Mouse (Mus musculus): ENCODE data around the gene Znrd1. TPM values are rescaled to one million over a fixed set of nuclear protein-coding genes. Genes with fewer than 3 reads are reported as not detected.

The Znrd1 gene
- polyA plus RNA-seq, 1 experiment from 2014 or later, result 97.9 TPM

DNA sequence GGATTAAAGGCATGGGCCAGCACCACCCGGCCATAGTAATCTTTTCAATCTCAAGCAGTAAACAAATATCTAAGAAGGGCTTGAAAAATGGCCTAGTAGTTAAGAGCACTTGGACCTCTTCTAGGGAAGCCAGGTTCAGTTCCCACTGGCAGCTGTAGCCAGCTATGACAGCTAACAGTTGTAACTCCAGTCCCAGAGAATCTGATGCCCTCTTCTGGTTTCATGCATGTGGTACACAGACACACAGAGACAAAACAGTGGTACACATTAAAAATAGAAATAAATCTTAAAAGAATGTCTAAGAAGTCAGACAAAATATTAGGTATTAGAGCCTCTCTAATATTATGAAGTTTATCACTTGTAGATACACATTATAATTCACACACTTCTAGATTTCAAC is 2.8 kb upstream of the Znrd1 start:
- ATAC-seq (ENCODE audit: insufficient number of reproducible peaks, low FRiP score, low TSS enrichment, low read depth), result no peak
- Histone ChIP-seq H3K4me1 (peaks cover 14% of the 10 kb centered on the region), H3K36me3 (peaks cover 6% of the 10 kb centered on the region), H3K4me2 (no peak overlapping the region), H3K27ac (no peak overlapping the region), H3K4me3 (no peak overlapping the region), H3K27me3 (no peaks in the 10 kb centered on the region), H3K9ac (no peak overlapping the region), H3K9me3 (no peaks in the 10 kb centered on the region)
- 65% methylated on average over 1 of the region's 1 CpGs for WGBS

DNA sequence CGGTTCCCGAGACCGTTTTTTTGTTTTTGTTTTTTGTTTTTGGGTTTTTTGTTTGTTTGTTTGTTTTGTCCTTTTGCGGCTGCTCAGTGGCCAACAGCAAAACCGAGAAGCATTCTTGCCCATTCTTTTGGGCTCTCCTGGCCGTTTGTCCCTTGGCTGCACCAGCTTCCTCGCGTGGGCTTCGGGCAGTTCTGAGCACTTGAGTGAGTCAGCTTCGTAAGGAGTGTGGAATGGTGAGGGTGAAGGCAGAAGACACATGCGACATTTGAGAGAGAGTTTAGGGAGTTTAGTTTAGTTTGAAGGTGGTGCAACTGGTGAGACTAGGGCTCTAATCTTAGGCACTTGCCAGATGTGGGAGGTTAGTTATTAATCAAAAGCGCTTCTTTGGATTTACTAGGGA is 525 bp upstream of the Znrd1 start:
- peak overlapping the region; percentile 78 for H3K27ac ChIP-seq
- 7% methylated on average over 12 of the region's 12 CpGs for WGBS
- peaks cover 20% of the 10 kb centered on the region for H3K36me3 ChIP-seq
- peak overlapping the region; percentile 73 for H3K9ac ChIP-seq
- no peaks in the 10 kb centered on the region for H3K9me3 ChIP-seq
- H3K4me3 ChIP-seq, result peak overlapping the region; percentile 67
- H3K4me1 ChIP-seq, result peaks cover 14% of the 10 kb centered on the region
- no peak for ATAC-seq (ENCODE audit: insufficient number of reproducible peaks, low FRiP score, low TSS enrichment, low read depth)
- peak overlapping the region; percentile 72 for H3K4me2 ChIP-seq
- no peaks in the 10 kb centered on the region for H3K27me3 ChIP-seq

DNA sequence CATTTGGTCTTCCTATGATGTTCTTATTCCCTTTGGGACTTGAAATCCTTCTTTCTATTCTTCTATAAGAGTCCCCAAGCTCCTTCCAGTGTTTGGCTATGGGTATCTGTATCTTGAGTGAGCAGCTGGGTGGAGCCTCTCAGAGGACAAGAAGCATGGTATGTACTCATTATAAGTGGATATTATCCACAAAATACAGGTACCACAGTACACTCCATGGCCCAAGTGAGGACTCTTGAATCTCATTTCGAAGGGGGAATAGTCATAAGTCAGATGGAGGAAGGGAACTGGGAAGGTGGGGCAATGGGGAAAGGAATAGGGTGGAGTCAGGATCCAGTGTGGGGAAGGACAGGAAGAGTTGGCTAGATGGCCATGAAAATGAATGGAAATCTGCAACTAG is 5.3 kb downstream of the Znrd1 start:
- Histone ChIP-seq H3K9ac (no peak overlapping the region), H3K27ac (no peak overlapping the region), H3K4me1 (peaks cover 14% of the 10 kb centered on the region), H3K9me3 (no peaks in the 10 kb centered on the region), H3K27me3 (no peaks in the 10 kb centered on the region), H3K4me2 (no peak overlapping the region), H3K36me3 (peaks cover 37% of the 10 kb centered on the region), H3K4me3 (no peak overlapping the region)
- ATAC-seq (ENCODE audit: insufficient number of reproducible peaks, low FRiP score, low TSS enrichment, low read depth), result no peak
- 82% methylated on average over 1 of the region's 1 CpGs for whole genome bisulfite sequencing

DNA sequence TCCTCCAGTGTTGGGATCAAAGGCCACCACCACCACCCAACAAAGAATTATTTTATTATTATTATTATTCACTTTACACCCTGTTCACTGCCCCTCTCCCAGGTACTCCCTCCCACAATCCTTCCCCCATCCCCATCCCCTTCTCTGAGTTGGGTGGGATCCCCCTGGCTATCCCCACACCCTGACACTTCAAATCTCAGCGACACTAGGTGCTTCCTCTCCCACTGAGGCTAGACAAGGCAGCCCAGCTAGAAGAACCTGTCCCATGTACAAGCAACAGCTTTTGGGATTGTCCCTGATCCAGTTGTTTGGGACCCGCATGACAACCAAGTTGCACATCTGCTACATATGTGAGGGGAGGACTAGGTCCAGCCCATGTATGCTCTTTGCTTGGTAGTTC is 5.7 kb downstream of the Znrd1 start:
- Histone ChIP-seq H3K36me3 (peaks cover 37% of the 10 kb centered on the region), H3K9me3 (no peaks in the 10 kb centered on the region), H3K27me3 (no peaks in the 10 kb centered on the region), H3K4me2 (no peak overlapping the region), H3K4me1 (peaks cover 13% of the 10 kb centered on the region), H3K9ac (no peak overlapping the region), H3K27ac (no peak overlapping the region), H3K4me3 (no peak overlapping the region)
- no peak for ATAC-seq (ENCODE audit: insufficient number of reproducible peaks, low FRiP score, low TSS enrichment, low read depth)
- WGBS, result 82% methylated on average over 2 of the region's 2 CpGs

DNA sequence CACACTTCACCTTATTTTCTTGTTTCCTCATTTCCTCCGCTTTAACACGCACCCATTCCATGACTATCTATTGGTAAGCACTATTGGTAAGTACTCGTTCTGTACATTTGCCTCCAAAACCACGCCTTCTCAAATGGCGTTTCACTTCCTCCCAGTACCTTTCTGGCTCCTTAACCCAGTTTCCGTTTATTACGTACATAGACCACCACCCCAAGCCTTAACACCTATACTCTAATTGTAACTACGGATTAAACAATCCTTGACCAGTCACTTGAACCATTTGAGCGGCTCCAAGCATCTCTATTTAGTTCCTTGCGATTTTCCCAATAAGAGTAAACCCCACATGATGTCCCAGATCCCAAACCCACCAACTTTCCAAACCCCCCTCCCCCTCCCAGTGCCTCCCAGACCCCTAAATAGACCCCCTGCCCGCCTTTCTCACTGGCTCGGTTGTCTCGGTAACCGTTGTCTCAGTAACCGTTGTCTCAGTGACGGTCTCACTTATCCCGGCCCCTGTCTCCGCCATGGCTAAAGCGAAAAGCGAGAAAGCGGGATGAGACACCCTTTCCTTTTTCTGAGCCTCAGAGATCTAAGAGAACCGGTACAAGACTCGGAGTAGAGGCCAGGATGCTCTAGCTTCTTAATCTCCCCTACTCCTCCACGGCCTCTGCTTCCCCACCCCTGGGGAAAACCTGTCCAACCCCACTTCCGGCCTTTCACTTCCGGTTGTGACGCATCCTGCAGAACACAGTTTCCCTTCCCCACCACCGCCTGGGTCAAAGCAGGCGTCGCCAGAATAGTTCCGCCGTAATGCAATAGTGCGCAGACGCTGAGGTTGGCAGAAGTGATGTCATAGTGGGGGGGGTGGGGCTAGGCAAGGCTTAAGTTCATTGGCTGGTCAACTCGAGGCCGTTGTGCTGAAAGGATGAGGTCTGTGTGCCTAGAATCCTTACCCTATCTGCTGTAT is 7.1 kb downstream of the Znrd1 start, which contains the start of gene Ppp1r11:
TSS of gene Ppp1r11 (minus strand) at position 761 of the 967 bp plus-strand sequence.
- H3K9ac ChIP-seq, result peak within 1 kb of the TSS; percentile 73
- peaks cover 11% of the 10 kb centered on the region for H3K27me3 ChIP-seq
- peak within 1 kb of the TSS; percentile 80 for H3K27ac ChIP-seq
- ATAC-seq (ENCODE audit: insufficient number of reproducible peaks, low FRiP score, low TSS enrichment, low read depth), result peak; percentile 95
- peak within 1 kb of the TSS; percentile 62 for H3K4me2 ChIP-seq
- WGBS, result 3% methylated on average over 36 of the region's 36 CpGs
- H3K4me3 ChIP-seq, result peak within 1 kb of the TSS; percentile 75
- no peaks in the 10 kb centered on the region for H3K9me3 ChIP-seq
- peaks cover 32% of the 10 kb centered on the region for H3K36me3 ChIP-seq
- H3K4me1 ChIP-seq, result peaks cover 20% of the 10 kb centered on the region

DNA sequence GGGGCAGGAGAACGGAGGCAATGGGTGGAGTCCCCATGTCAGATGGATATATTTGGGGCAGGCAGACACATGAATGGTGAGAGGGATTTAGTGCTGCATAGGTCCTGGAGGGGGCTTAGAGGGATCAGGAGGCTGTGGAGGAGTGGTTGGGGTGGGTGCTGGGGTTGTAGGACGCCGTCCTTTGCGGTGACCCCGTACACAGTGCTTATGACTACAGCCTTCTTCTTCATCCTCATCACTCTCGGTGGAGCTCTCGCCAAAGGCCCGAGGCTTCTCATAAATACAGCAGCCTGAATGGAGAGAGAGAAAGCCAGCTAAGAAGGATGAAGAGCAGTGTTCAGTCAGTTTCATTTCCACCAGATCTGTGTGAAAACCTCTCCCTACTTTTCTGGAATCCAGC is 9.1 kb downstream of the Znrd1 start:
- H3K4me1 ChIP-seq, result peaks cover 21% of the 10 kb centered on the region
- no peak for ATAC-seq (ENCODE audit: insufficient number of reproducible peaks, low FRiP score, low TSS enrichment, low read depth)
- no peak overlapping the region for H3K9ac ChIP-seq
- H3K4me2 ChIP-seq, result no peak overlapping the region
- H3K27ac ChIP-seq, result no peak overlapping the region
- no peak overlapping the region for H3K4me3 ChIP-seq
- no peaks in the 10 kb centered on the region for H3K9me3 ChIP-seq
- H3K36me3 ChIP-seq, result peaks cover 19% of the 10 kb centered on the region
- H3K27me3 ChIP-seq, result peaks cover 28% of the 10 kb centered on the region
- WGBS, result 94% methylated on average over 8 of the region's 8 CpGs

DNA sequence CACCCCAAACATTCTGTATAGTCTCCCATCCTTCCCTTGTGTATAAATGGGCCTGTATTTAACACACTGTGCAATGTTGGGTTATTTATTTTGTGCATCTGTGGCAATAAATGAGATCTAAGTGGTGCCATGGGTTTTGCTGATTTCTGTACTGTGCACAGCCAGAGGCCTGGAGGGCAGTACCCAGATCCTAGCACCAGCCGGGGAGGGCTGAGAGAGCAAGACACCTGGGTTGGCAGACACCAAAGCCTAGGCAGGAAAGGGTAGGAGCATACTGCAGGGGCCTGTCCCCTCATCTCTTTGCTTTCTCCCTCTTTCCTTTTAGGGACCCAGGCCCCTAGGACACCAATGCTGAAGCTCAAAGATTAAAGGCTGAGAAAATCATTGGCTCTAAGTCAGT is 10.1 kb downstream of the Znrd1 start:
- no peaks in the 10 kb centered on the region for H3K9me3 ChIP-seq
- WGBS, result 93% methylated on average over 1 of the region's 1 CpGs
- H3K4me2 ChIP-seq, result no peak overlapping the region
- no peak overlapping the region for H3K4me3 ChIP-seq
- no peak overlapping the region for H3K9ac ChIP-seq
- H3K27ac ChIP-seq, result no peak overlapping the region
- peaks cover 28% of the 10 kb centered on the region for H3K4me1 ChIP-seq
- no peak for ATAC-seq (ENCODE audit: insufficient number of reproducible peaks, low FRiP score, low TSS enrichment, low read depth)
- peaks cover 37% of the 10 kb centered on the region for H3K27me3 ChIP-seq
- peaks cover 17% of the 10 kb centered on the region for H3K36me3 ChIP-seq

DNA sequence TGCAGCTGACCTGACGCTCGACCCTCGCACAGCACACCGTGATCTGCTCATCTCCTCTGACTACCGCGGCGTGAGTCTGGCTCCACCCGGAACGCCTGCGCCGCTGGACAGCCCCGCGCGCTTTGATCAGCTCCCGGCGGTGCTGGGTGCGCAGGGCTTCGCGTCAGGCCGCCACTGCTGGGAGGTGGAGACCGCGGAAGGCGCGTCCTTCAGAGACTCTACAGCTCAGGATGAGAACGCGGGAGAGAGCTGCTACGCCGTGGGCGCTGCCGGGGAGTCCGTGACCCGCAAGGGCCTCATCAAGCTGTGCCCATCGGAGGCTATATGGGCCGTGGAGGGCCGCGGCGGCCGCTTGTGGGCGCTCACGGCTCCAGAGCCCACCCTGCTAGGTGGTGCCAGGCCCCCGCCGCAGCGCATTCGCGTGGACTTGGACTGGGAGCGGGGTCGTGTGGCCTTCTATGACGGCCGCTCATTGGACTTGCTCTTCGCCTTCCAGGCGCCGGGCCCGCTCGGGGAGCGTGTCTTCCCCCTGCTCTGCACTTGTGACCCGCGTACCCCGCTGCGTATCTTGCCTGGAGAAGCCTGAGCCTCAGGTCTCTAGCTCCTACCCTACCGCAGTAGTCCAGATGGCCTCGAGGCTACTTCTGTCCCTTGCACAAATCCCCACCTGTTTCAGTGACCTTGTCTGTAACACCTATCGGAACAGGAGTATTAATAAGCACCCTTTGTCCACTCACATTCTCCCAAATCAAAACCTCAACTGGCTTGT is 11.1 kb downstream of the Znrd1 start:
- Histone ChIP-seq H3K27me3 (peaks cover 47% of the 10 kb centered on the region), H3K4me2 (peak overlapping the region; percentile 96), H3K9me3 (no peaks in the 10 kb centered on the region), H3K27ac (no peak overlapping the region), H3K4me1 (peaks cover 39% of the 10 kb centered on the region), H3K36me3 (peaks cover 17% of the 10 kb centered on the region), H3K9ac (peak overlapping the region; percentile 68), H3K4me3 (peak overlapping the region; percentile 50)
- 1% methylated on average over 61 of the region's 62 CpGs for WGBS
- ATAC-seq (ENCODE audit: insufficient number of reproducible peaks, low FRiP score, low TSS enrichment, low read depth), result no peak

DNA sequence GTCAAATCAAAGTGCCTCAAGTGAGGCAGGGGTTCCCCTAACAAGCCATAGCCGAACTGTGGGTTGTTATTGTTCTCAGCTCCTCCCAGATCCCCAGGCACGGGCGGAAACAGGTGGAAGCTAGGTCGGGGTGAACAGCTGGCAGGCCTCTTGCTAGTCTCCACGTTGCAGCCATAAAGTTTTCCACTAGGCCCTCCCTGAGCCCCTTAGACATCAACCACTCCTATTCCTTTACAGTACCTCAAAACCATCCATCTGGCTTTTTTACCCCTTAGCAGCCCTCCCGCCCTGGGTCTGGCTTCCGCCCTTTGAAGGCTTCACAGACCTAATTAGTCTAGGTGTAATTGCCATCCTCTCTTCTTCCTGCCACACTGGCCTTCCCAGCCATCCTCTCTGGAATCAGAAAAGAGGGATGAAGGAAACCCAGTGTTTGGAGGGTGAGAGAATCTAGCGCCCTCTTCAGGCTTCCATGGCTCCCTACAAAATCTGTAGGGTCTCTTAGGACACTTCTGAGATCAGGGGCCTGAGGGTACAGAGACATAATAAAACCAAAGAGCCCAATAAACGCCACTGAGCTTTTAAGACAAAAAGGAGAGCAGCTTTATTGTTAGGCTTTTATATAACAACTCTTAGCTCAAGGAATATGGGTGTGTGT is 14.1 kb downstream of the Znrd1 start:
- H3K9ac ChIP-seq, result no peak overlapping the region
- peak overlapping the region; percentile 50 for H3K4me3 ChIP-seq
- peaks cover 64% of the 10 kb centered on the region for H3K27me3 ChIP-seq
- 13% methylated on average over 9 of the region's 9 CpGs for WGBS
- H3K9me3 ChIP-seq, result no peaks in the 10 kb centered on the region
- H3K4me2 ChIP-seq, result peak overlapping the region; percentile 93; the same call in 1 of the 2 replicates
- peaks cover 31% of the 10 kb centered on the region for H3K4me1 ChIP-seq
- peaks cover 11% of the 10 kb centered on the region for H3K36me3 ChIP-seq
- ATAC-seq (ENCODE audit: insufficient number of reproducible peaks, low FRiP score, low TSS enrichment, low read depth), result no peak
- H3K27ac ChIP-seq, result no peak overlapping the region

DNA sequence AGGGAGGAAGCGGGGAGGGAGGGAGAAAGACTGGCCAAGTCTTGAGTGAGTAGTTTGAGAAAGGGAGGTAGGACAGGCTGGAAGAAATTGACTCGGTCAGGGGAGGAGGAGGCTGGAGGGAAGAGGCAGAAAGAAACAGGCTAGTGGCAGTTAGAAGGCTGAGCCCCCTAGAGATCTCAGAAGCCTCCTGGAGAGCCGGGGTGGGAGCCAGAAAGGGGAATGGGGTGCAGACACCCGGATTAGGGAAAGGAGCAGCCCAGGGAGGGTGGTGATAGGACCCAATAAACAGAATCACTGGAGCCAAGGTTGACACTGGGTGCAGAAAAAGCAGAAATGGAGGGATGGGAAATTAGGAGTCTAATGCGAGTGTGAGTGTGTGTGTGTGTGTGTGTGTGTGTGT is 14.7 kb downstream of the Znrd1 start:
- WGBS, result 9% methylated on average over 5 of the region's 5 CpGs
- H3K27ac ChIP-seq, result no peak overlapping the region; the same call in 1 of the 2 replicates
- peaks cover 64% of the 10 kb centered on the region for H3K27me3 ChIP-seq
- no peak overlapping the region for H3K9ac ChIP-seq
- peaks cover 6% of the 10 kb centered on the region for H3K36me3 ChIP-seq
- peak overlapping the region; percentile 93 for H3K4me2 ChIP-seq
- H3K4me3 ChIP-seq, result peak overlapping the region; percentile 50
- no peak for ATAC-seq (ENCODE audit: insufficient number of reproducible peaks, low FRiP score, low TSS enrichment, low read depth)
- H3K9me3 ChIP-seq, result no peaks in the 10 kb centered on the region
- peaks cover 31% of the 10 kb centered on the region for H3K4me1 ChIP-seq

DNA sequence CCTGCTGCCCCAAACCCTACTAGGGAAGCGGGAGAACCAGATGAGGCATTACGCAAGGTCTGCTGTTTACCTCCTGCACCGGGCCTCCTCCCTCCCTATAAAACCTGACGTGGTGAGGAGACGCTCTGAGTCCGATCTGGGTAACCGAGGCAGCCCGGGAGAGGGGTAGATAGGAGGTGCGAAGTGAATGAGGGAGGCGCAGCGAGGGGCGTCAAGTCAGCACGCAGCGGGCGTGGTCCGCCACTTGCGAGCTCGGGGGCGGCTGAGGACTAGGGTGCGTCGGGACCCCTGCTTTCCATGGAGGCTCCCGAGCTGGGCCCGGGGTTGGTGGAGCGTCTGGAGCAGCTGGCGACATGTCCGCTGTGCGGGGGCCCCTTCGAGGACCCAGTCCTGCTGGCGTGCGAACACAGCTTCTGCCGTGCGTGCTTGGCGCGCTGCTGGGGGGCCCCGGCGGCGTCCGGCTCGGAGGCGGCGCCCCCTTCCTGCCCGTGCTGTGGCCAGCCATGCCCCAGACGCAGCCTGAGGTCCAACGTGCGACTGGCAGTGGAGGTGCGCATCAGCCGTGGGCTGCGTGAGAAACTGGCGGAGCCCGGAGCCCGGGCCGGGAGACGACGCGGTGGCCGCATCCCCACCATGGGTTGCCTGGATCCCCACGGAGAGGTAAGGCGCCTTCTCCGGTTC is 15.4 kb downstream of the Znrd1 start, which contains the start of gene Rnf39:
TSS of gene Rnf39 (plus strand) at position 128 of the 681 bp plus-strand sequence.
- Histone ChIP-seq H3K27ac (peak within 1 kb of the TSS; percentile 72), H3K36me3 (no peaks in the 10 kb centered on the region), H3K4me1 (peaks cover 31% of the 10 kb centered on the region), H3K4me2 (peak within 1 kb of the TSS; percentile 93), H3K4me3 (peak within 1 kb of the TSS; percentile 50), H3K27me3 (peaks cover 64% of the 10 kb centered on the region), H3K9me3 (no peaks in the 10 kb centered on the region), H3K9ac (0 out of 2 replicates have a peak within 1 kb of the TSS, but pooled peaks have one; percentile 17)
- WGBS, result 1% methylated on average over 59 of the region's 59 CpGs
- ATAC-seq (ENCODE audit: insufficient number of reproducible peaks, low FRiP score, low TSS enrichment, low read depth), result peak; percentile 55
